Mouse (Mus musculus) kidney, adult 2 months (tissue): ENCODE results near the gene Nme2.

Source experiments
- CTCF ChIP-seq: fragments of 200-500 bp; conservative IDR thresholded peaks from 2 replicates; pipeline ENCODE4 v1.5.1; 2011; ENCODE audit warnings: low read depth, mild to moderate bottlenecking, control low read depth, low read length, moderate library complexity, mixed read lengths; ENCODE audit not compliant: insufficient read depth, insufficient read length
- POLR2A ChIP-seq: fragments of 200-500 bp; IDR thresholded peaks from one replicate; pipeline ENCODE4 v1.6.1; 2011; ENCODE audit warnings: low read depth, low read length, control low read depth

- TF ChIP-seq CTCF, result no peak
- TF ChIP-seq POLR2A, result no peak
Measured at GRCm38 (mm10) chr11:93995111-93995719, 39.2 kb upstream of the Nme2 start.
